Mouse (Mus musculus): ENCODE measurements around the gene Pigc.

The Pigc gene

DNA sequence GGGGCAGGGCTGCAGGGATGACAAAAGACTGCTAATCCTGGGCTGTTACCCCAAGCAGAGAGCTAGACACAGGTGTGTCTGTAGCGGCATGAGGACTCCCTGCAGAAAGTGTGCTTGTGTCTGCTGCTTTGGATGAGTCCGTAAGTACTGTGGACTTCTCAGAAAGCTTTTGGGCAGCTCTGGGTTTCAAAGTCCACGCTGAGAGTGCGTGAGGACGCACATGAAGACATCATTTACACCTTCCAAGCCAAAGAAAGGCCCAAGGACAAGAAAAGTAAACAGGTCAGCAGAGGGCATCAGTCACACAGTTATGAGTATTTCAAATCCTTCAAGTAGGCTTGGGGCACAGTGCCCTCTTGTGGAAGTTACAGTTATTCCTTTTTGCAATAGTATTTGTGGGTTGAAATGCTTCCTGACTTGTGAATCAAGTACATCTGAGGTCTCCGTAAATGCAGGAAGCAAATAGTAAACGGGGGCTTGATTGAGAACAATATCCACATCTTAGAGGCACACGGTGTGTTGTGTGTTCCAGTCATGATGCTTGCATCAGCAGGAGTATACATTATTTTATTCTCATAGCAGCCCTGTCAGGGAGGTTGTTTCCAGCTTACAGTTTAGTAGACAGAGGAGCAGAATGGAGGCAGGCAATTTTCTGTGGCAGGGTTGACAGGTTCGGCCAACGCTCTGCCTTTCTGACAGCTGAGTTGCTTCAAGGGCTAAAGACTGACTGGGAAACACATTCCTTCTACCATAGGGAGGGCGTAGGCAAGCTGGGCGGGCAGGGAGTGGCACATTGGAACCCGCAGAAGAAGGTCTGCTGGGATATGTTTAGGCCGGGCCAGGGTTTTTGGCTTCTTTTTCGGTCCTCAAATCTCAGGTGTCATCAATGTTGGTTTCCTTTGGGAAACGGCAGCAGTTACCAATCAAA lies 7.5 kb downstream of the Pigc start:
- DNase-seq = peak; percentile 89

DNA sequence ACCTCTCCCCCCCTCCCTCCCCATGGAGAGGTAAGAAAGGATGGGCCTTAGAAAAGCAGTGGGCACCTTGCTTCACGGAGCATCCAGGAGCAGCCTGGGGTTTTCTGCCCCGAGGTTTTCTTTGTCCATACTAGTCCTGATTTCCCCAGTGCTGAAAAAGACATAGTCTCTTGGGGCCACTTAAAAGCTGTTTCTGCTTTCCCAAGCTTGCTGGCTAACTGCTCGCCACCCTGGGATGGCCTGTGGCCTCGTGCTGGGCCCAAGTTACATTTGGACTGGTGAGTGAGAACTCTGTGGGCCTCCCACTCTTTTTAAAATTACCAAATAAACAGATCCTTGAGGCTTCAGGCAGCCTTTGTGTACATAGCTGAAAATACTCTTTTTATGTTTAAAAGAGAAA lies 8.3 kb downstream of the Pigc start:
- DNase-seq = no peak

DNA sequence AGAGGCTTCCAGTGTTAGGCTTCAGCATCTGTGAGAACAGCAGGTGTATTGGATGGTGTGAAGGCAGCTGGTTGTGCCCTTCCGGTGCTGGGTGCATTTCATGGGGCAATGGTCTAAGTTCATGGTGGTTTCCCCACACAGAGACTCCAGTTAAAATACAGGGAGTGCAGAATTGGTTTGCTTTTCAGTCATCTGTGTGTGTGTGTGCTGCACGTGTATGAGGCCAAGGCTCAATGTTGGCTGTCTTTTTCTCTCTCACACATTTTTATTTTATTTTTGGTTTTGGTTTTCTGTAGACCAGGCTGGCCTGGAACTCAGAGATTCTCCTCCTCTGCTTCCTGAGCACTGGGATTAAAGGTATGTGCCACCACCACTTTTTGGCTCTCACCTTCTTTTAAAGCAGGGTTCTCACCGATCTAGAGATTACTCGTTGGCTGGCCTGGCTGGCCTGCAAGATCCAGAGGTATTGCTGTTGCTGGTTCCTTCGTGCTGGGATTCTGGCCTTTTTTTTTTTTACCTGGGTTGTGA lies 9.3 kb downstream of the Pigc start:
- no peak for DNase-seq

DNA sequence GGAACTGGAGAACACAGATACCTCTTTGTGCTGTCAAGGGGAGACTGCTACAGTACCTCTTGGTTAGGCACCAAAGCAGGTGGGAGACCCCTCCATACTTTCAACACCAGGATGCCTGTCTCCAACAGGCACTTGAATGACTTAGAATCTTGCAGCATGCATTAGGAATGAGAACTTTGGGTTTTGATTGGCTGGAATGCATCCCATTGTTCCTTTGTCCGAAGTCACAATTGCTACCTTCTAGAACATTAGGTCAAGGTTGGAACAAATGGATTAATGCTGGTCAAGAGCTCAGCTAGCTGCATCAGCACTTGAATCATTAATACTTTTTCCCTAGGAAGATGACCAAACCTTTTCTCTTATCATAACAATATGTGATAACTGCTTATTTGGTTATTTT lies 10.6 kb downstream of the Pigc start, which contains the start of gene 4930558K02Rik:
TSS of gene 4930558K02Rik (minus strand) at position 101 of the 400 bp plus-strand sequence.
- no peak for DNase-seq

DNA sequence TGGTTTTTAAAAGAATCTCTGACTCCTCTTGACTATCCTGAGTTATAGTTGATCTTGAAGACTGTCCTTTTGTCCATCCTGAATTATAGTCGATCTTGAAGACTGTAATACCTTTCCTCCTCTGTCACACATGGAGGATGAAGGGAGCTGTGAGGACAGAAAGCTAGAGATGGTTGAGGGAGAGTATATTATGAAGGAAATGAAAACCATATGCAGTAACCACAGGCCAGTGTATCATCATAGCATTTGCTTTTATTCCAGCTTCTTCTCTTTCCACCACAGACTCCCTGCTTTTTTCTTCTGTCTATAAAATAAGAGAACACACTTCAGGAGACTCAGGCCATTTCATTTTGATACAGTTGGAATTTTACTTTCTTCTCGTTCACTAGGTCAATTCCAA lies 11.1 kb downstream of the Pigc start:
- no peak for DNase-seq

DNA sequence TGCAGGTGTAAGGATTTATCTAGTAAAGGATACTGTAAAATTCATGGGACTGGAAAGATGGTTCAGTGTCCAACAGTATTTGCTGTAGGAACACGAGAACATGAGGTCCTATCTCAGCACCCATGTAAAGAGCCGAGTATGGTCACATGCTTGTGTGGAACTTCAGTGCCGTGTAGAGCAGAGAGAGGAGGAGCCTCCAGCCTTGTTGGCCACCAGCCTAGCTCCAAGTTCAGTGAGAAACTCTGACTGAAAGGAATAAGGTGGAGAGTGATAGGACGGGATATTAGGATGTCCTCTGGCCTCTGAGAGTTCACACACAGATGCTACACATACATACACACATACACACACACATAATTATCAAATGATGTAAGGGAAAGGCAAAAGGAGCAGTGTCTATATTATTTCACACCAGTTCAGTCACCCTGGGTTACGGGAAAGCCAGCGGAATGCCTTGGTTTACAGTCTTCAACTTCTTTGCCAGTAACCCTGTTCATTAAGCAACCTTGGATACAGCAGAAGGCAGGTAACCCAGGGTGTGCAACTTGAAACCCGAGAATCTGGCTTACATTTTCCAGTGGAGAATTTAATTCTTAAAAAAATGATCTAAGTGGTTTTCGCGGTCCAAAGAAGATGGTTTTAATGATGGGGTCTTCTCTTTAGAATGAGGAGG lies 11.8 kb downstream of the Pigc start:
- peak; percentile 38 for DNase-seq

DNA sequence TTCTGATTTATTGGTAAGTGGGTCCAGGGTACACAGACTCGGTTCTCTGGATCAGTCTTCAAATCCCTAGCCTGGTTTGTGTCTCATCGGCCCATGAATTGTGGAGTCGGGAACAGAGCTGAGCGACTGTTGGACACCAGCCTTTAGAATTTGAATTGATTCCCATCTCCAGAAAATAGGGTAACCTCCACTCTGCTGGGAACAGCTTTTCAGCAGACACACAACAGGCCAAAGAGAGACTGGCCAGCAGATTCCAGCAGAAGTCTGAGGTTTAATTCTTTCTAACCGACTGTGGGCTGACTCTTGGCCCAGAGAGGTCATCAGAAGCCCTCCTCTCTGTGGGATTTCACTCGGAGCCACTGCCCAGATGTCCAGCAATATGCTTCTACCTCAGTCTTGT lies 14.5 kb downstream of the Pigc start:
- no peak for DNase-seq

DNA sequence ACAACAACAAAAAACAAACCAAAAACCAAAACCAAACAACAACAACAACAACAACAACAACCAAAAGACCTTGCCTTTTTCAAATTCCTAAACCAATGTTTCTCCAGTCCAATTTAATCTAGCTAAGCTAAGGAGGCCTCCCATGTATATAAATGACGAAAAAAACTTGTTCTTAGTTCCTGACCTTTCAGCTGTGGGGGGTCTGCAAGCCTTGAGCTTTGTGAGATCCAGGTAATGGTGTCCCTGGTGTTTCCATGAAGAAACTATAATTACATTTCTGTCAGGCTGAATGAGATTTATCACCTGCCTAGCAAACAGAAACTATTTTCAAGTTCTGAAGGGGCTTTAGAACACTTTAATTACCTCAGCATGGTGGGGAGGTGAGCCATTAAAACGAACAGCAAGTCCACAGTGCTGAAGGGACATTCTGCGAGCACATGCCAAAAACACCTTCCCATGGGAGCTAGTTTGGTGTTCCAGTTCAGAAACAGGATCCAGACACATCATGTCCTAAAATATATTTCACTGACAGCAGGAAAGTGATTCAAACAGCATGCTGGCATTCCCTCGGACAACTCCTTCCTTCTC lies 15.1 kb downstream of the Pigc start:
- peak; percentile 39 for DNase-seq

DNA sequence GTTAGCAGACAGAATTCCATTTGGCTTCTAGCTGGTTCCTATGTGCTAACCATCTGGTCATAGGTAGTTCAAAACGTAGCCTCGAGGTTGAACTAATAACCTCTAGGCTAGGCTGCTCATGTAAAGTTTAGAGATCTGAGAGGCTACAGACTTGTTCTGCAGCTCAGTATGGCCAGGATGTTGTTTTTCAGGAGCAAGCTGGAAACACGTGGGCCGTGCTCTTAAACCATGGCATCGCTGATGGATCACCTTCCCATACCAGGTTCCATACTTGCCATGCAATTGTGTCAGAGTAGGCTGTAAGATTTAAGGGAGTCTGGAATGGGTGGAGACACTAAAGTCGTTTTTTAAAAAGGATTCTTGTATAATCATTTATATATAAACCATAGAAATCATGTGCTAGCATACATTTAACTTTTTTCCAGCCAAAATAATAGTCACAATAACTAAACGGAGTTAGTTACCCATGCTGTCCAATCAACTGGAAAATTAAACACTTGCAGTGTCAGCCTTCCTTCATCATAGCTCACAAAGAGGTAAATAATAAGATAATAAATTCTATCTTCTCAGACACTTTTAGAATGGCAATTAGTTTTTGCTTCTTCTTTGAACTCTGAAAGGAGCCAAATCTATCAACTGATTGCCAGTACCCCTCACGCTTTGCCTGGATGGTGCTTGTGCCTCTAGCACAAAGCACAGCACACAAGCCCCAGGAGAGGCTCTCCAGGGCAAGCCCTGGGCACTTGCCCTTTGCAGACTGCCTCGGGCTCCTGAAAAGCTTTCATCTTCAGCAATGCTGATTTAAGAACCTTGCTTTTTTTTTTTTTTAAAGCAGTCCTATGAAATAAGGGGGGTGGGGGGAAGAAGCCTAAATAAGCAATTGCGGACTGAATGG lies 21.9 kb downstream of the Pigc start:
- no peak for DNase-seq

DNA sequence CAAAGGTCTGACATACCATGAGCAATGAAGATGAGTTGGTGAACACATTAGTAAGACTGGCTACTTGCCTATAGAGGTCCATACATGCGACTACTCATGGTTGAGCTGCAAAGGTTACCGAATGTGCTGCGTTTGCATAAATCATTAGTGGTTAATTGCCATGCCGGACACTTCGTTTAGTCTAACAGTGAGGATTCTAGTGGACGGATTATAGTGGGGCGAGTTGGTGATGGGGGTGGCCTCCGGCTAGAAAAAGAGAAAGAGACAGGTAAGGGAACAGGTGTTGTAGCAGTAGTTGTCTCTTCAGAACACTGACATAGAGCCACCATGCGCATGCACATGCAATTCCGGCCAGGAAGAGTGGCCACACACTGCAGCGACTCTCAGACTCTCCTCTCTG lies 22.9 kb downstream of the Pigc start:
- DNase-seq = no peak

DNA sequence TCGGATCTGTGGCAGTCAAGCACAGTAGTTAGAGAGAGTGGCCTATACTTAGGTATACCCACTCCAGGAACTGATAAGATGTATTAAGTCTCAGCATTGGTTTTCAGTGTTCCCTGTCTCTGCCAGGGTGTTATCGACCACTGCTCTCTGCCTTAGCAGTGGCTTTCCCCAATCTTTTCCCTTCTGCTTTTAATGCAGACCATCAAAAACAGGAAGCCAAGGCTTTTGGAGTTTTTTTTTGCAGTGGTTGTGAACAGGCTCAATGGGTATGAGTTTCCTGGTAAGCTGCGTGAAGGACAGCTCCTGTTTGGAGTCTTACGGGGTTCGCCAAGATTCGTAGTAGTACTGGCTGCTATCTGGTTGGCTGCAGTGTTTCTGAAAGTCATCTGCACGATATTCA lies 23.4 kb downstream of the Pigc start:
- no peak for DNase-seq

DNA sequence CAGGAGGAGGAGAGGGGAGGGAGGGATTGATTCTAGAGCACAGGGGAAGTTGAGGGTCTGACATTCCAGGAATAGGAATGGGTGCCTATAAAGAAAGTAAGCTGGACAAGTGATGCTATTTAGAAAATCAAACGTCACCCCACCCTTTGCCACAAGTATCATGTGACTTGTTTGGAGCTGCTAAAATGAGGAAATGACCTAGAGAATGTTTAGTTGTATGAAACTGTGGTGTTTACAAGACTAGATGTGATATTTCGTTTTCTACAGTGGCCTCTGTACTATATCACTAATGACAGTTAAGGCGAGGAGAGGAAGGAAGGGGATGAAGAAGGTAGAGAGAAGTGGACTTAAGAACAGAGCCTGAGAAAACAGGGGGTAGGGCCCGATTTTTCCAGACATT lies 29.8 kb downstream of the Pigc start:
- no peak for DNase-seq

DNA sequence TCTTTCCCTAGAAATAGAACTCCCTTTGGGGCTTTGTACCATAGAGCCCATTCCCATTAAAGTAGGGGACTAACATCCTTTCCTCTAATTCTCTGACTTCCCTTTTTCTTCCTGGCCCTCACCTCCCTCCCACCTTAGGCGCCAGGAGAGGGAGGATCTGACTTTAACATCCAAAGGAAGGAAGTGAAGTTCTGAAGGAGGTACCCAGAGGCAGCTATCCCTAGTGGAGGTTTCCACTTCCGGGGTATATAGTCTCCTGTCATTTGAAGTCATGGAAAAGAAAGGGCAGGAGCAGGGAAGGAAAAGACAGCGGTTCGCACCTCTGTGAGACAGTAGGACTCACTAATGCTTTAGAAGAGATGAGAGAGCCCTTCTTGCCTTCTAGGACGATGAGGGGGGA lies 30.4 kb downstream of the Pigc start:
- no peak for DNase-seq

DNA sequence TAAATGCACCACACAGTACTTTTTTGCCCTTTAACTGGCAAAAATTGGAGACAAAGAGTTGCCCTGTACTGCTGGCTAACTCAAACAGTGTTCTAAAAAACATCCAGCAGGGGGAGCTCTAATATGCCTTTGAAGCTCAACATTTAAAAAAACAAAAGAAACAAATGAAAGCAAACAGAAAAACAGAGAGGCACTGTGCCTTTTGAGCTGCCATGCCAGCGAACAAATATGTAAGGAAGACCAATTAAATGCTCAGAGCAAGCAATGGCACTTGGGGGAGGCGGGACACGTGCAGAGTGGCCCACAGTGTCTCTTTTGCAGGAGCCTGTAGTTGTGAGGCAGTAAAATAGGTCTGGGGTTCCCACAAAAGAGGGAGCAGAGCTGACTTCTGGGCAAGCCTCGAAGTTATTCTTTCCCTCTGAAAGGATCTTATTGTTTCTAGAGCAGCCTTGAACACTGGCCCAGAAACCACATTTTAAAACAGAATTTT lies 30.9 kb downstream of the Pigc start:
- peak; percentile 79 for DNase-seq

DNA sequence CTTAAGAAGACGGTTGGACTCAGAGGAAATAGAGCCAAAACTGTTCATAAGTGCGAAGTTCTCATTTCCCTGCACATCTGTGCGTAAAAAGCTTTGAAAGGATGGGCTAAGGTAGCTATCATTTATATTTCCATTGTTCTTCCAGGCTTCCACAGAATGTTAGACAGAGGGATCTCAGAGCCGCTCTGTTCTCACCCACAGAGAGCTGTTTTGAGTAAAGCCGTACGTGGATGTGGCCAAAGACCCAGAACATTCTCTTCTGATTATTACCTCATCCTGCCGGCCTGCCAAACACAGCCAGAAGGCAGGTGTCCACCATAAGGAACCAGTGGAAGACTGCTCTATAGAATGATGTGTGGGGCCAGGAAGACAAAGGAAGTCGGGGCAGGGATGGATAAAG lies 32.3 kb downstream of the Pigc start:
- DNase-seq = no peak

DNA sequence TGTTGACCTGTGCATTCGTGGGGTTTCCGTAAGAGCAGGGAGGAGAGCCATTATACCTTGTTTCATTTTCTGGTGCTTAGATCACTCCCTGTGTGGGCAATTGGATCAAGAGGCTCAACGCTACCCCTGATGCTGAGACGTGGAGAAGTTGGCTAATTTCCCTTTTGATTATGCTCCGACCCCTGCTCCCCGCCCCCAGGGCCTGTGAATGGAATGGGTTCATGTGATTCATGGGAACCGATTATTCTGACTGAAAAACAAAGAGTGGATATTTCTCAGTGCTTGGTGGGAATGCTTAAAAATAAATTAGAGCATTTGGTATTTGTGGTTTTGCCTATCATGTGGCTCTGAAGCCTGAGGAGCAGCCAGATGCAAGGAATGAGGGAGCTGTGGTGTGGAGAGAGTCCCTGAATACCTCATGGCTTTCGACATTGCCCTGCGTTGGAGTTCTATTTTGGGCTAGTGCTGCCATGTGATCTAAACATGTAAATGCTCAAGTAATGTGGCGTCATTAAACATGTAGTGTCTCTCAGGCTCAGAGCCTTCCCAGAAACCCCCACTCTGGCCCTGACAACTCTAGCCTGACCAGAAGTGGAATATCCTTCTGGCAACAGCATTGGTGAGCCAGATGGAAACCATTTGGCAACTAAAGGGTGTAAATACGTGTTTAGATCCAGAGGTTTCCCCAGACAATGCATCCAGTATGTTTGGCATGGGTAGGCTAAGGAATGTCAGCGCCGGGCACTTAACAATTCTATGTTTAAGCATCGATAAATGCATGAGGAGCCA lies 34.9 kb downstream of the Pigc start:
- DNase-seq = no peak

DNA sequence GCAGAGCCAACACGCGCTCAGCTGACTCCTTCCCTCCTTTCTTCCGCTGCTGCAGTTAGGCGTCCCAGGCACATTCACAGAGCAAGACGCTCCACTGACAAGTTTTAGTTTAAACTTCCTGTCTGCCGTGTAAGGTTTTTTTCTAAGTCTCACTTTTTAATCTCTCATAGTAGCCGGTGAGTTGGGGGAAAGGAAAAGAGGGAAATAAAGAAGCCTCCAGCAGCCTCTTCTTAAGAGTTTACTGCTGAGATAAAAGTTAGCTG lies 35.5 kb downstream of the Pigc start:
- no peak for DNase-seq

DNA sequence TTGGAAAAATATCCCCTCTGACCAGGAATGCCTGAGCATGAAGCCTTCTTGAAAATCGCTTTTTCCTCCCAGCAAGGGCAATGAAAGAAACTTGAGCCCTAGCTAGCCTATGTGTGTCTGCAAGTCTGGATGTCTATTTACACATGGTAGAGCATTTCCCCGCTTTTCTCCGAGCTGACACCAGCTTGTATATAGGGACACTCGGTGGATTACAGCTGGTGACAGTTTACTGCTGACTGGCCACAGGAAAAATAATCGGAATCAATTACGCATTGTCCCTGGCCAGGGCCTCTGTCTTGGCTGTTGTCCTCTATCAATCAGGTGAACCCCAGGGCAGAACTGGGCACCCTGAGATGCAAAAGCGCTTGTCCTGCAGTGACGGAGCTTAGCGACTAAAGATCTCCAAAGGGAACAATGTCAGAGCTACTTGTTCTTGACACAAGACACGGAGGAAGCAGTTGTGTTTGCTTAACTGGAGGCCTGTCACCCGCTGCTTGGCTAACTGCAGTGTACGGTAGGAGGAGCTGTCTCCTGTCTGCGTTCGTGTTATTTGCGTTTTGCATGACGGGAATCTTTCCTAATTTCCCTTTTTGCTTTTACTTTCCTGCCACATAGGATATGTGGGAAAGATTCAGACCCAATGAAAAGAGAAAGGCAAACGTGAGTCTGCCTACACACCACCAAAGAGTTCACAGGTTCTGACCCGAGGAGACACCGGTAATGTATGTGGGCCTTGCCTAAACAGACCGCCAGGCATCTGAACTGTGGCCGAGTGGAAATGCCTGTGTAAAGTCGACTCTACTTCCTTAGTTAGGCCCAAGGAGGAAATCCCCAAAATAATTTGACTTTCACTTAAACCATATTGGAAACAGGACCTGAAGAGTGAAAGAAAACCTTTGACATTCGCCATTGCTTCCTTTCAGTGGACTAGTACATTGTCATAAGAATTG lies 36.1 kb downstream of the Pigc start:
- peak; percentile 65 for DNase-seq

DNA sequence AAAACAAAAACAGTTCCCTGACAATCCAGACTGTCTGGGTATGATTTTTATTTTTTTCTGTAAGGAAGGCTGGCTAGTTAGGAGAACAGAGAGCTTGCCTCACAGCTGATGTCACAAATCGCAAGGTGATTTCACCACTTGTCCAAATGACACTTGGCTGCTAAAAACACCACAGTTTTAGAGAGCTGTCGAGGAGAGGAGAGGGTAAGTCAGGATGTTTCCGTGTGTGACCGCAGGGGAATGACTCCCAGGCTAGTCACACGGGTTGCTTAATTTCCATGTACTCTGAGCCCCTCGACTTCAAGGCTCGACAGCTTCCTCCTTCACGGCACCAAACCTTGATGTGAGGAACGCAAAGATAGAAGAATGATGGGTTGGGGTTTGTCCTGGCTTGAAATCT lies 37.1 kb downstream of the Pigc start:
- DNase-seq = no peak

DNA sequence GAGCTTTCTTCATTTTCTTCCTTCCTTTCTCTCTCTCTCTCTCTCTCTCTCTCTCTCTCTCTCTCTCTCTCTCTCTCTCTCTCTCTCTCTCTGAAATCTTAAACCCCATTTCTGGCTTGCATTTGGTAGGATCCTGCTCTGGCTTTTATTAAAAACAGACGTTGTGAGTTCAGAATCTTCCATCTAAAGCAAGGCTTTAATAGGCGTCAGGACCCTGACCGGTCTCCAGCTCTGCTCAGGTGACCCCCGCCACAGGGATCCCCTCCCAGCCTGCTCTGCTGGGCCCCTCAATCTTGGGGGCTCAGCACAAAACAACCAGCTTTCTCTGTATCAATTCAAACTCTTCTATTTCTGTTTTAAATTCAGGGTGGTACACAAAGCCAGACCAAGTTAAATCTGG lies 39.2 kb downstream of the Pigc start:
- no peak for DNase-seq

DNA sequence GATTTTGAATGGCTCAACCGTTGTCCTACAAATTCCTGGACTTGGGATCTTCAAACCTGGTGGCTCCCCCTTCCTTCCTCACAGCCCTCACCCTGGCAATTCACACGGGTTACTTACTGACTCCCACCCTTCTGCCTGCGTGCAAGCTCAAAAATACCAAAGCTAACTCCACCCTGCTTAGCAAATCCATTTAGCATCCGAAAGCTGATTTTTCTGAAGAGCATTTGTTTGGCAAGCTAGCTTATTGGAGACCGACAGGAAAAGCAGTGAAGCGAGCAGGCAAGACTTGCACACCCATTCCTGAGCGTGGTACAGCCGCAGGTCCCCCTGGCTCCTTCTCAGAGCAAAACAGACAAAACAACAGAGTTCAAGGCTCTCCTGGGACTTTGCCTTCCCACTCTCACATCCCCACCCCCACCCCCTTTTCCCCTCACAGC lies 39.7 kb downstream of the Pigc start:
- DNase-seq = no peak

Data from kidney, adult 9 months (tissue).